In genomic region chr3:14887134-14887666, GRCm38 (mm10) we compare ENCODE assay signal across 8 mouse cellular contexts. TPM values are rescaled to one million over a fixed set of nuclear protein-coding genes. Genes with fewer than 3 reads are reported as not detected.
A peak's percentile ranks its signal among the peaks of the same experiment; 100 is the strongest.
DNase-seq lines count a peak whose midpoint lies in the region; ATAC-seq and TF ChIP-seq lines count a peak whose summit lies in the region.

No protein-coding gene starts in this region.

- TF ChIP-seq RAD21 in MEL (IDR thresholded peaks at IDR 0.05; ENCODE audit: low read depth, low read length): peak; percentile 18; the same call in 1 of the 2 replicates

- no peaks in the 10 kb centered on the region for H3K36me3 ChIP-seq in kidney, embryonic 14.5 days (ENCODE audit: control insufficient read depth, insufficient read depth, low read length)
- H3K36me3 ChIP-seq in MEL (ENCODE audit: control insufficient read depth in 1 of 2, insufficient read depth in 2 of 2, low read length in 2 of 2): peaks cover 3 to 57% of the 10 kb centered on the region in 2 experiments
- no peaks in the 10 kb centered on the region for H3K36me3 ChIP-seq in hindbrain, embryonic 11.5 days (ENCODE audit: control insufficient read depth, insufficient read depth, low read length)
- H3K36me3 ChIP-seq in midbrain, embryonic 12.5 days: no peaks in the 10 kb centered on the region

- no peaks in the 10 kb centered on the region for H3K9me3 ChIP-seq in kidney, embryonic 14.5 days (ENCODE audit: control insufficient read depth, low read length)
- H3K9me3 ChIP-seq in MEL (replicated peaks; ENCODE audit: insufficient read depth, low read length): no peaks in the 10 kb centered on the region
- H3K9me3 ChIP-seq in hindbrain, embryonic 11.5 days (ENCODE audit: control insufficient read depth, low read length): no peaks in the 10 kb centered on the region
- H3K9me3 ChIP-seq in midbrain, embryonic 12.5 days: no peaks in the 10 kb centered on the region

- H3K4me2 ChIP-seq in kidney, embryonic 14.5 days (replicated peaks; ENCODE audit: low read depth, low read length): peak overlapping the region; percentile 72
- H3K4me2 ChIP-seq in hindbrain, embryonic 11.5 days (replicated peaks; ENCODE audit: low read depth, low read length): peak overlapping the region; percentile 86
- peak overlapping the region; percentile 82 for H3K4me2 ChIP-seq in midbrain, embryonic 12.5 days (replicated peaks)

- DNase-seq in kidney, adult 8-10 months: no peak
- DNase-seq in MEL (ENCODE audit: low read depth, low spot score): no peak
- DNase-seq in hindbrain, embryonic 11.5 days (ENCODE audit: low spot score): no peak
- no peak for DNase-seq in frontal cortex, postnatal 14 days (ENCODE audit: low spot score in 2 of 2)
- no peak for DNase-seq in left cerebral cortex, postnatal 4 days
- no peak for DNase-seq in urinary bladder, postnatal 25 days (ENCODE audit: low spot score)

- intact Hi-C loops in left cerebral cortex, postnatal 4 days (cut with DNase I): no loop called here

- H3K27me3 ChIP-seq in kidney, embryonic 14.5 days (ENCODE audit: control insufficient read depth, insufficient read depth, low read length): no peaks in the 10 kb centered on the region
- no peaks in the 10 kb centered on the region for H3K27me3 ChIP-seq in MEL (ENCODE audit: control insufficient read depth in 1 of 2, insufficient read depth in 2 of 2, low read length in 2 of 2)
- peaks cover 4% of the 10 kb centered on the region; the same call in 1 of the 2 replicates for H3K27me3 ChIP-seq in hindbrain, embryonic 11.5 days (ENCODE audit: control insufficient read depth, insufficient read depth, low read length)
- peaks cover 21% of the 10 kb centered on the region for H3K27me3 ChIP-seq in midbrain, embryonic 12.5 days

- H3K79me2 ChIP-seq in MEL (ENCODE audit: control insufficient read depth, insufficient read depth, low read length, poor library complexity): peaks cover 50% of the 10 kb centered on the region

- H3K27ac ChIP-seq in kidney, embryonic 14.5 days (ENCODE audit: low read depth, low read length): no peak overlapping the region
- H3K27ac ChIP-seq in MEL (ENCODE audit: control insufficient read depth, low read depth, low read length): peak overlapping the region; percentile 85
- H3K27ac ChIP-seq in hindbrain, embryonic 11.5 days (ENCODE audit: low read depth, low read length): no peak overlapping the region
- H3K27ac ChIP-seq in midbrain, embryonic 12.5 days (replicated peaks): no peak overlapping the region

- peak overlapping the region; percentile 72 for H3K4me3 ChIP-seq in kidney, embryonic 14.5 days (ENCODE audit: low read length)
- peak overlapping the region; percentile 66 to 90 for H3K4me3 ChIP-seq in MEL (ENCODE audit: control insufficient read depth in 1 of 2, insufficient read depth in 1 of 2, low read depth in 2 of 2, low read length in 2 of 2)
- peak overlapping the region; percentile 81 for H3K4me3 ChIP-seq in hindbrain, embryonic 11.5 days (ENCODE audit: low read depth, low read length)
- peak overlapping the region; percentile 79 for H3K4me3 ChIP-seq in midbrain, embryonic 12.5 days

- WGBS in kidney, embryonic 14.5 days: 39% methylated on average over 11 of the region's 11 CpGs
- 39% methylated on average over 11 of the region's 11 CpGs for WGBS in hindbrain, embryonic 11.5 days
- WGBS in midbrain, embryonic 12.5 days: 40% methylated on average over 11 of the region's 11 CpGs

- TF ChIP-seq POLR2A in MEL (IDR thresholded peaks at IDR 0.05; ENCODE audit: control insufficient read depth in 1 of 2, insufficient read depth in 1 of 2, low read depth in 1 of 2, low read length in 2 of 2, poor library complexity in 1 of 2): no peak

- no peak for ATAC-seq in kidney, embryonic 14.5 days (ENCODE audit: low FRiP score, low TSS enrichment)
- ATAC-seq in hindbrain, embryonic 11.5 days (ENCODE audit: low FRiP score): no peak
- ATAC-seq in midbrain, embryonic 12.5 days (ENCODE audit: low FRiP score, low read depth): no peak

- no peak for TF ChIP-seq EP300 in MEL (IDR thresholded peaks at IDR 0.05; ENCODE audit: low read depth in 1 of 2, low read length in 2 of 2)

- peak overlapping the region; percentile 63; the same call in 1 of the 2 replicates for H3K9ac ChIP-seq in kidney, embryonic 14.5 days (ENCODE audit: low read depth, low read length)
- peak overlapping the region; percentile 96 for H3K9ac ChIP-seq in MEL (ENCODE audit: control insufficient read depth, low read depth, low read length, poor library complexity, severe bottlenecking)
- peak overlapping the region; percentile 73; the same call in 1 of the 2 replicates for H3K9ac ChIP-seq in hindbrain, embryonic 11.5 days (ENCODE audit: low read depth, low read length)
- peak overlapping the region; percentile 77; the same call in 1 of the 2 replicates for H3K9ac ChIP-seq in midbrain, embryonic 12.5 days (replicated peaks)

- 0 out of 2 replicates have a peak, but pooled peaks cover 3% of the 10 kb centered on the region for H3K4me1 ChIP-seq in kidney, embryonic 14.5 days (ENCODE audit: control insufficient read depth, insufficient read depth, low read length)
- peaks cover 23 to 38% of the 10 kb centered on the region in 2 experiments for H3K4me1 ChIP-seq in MEL (ENCODE audit: control insufficient read depth in 1 of 2, insufficient read depth in 2 of 2, low read length in 2 of 2)
- H3K4me1 ChIP-seq in hindbrain, embryonic 11.5 days (replicated peaks; ENCODE audit: control insufficient read depth, insufficient read depth, low read length): no peaks in the 10 kb centered on the region
- no peaks in the 10 kb centered on the region for H3K4me1 ChIP-seq in midbrain, embryonic 12.5 days

- TF ChIP-seq CTCF in MEL (IDR thresholded peaks at IDR 0.05 in 2 of 3, conservative IDR thresholded peaks at IDR 0.05 in 1 of 3; ENCODE audit: control insufficient read depth in 1 of 3, insufficient read depth in 1 of 3, low read depth in 2 of 3, low read length in 3 of 3, poor library complexity in 1 of 3, severe bottlenecking in 1 of 3): peak in 1 of 3 experiments; percentile 18; a peak in 2 of 6 replicates

TF ChIP-seq in MEL, 35 proteins besides CTCF, POLR2A, EP300 and RAD21:
- TF ChIP-seq ELF1 (IDR thresholded peaks at IDR 0.05; ENCODE audit: low read depth, low read length): no peak
- peak; percentile 71 for TF ChIP-seq MXI1 (IDR thresholded peaks at IDR 0.05; ENCODE audit: low read depth, low read length)
- TF ChIP-seq MAX (IDR thresholded peaks at IDR 0.05; ENCODE audit: low read length): 0 out of 2 replicates have a peak, but pooled peaks have one; percentile 37
- peak; percentile 84 for TF ChIP-seq ZKSCAN1 (IDR thresholded peaks at IDR 0.05; ENCODE audit: low read depth, low read length)
- TF ChIP-seq E2F4 (IDR thresholded peaks at IDR 0.05; ENCODE audit: borderline replicate concordance, low read depth, low read length): no peak
- TF ChIP-seq SMC3 (IDR thresholded peaks at IDR 0.05; ENCODE audit: low read depth, low read length): peak; percentile 17; the same call in 1 of the 2 replicates
- TF ChIP-seq HCFC1 (IDR thresholded peaks at IDR 0.05; ENCODE audit: low read depth, low read length): 0 out of 2 replicates have a peak, but pooled peaks have one; percentile 9
- TF ChIP-seq TCF12 (IDR thresholded peaks at IDR 0.05; ENCODE audit: low read depth, low read length): no peak
- TF ChIP-seq SIN3A (IDR thresholded peaks at IDR 0.05; ENCODE audit: low read length): peak; percentile 21; the same call in 1 of the 2 replicates
- TF ChIP-seq MYC (IDR thresholded peaks at IDR 0.05; ENCODE audit: low read depth, low read length): peak; percentile 61; the same call in 1 of the 2 replicates

RNA-seq across cellular contexts. Expression of gene Car2, which starts 1.1 kb away (rescaled TPM):
- 31.0 and 38.2 TPM in 2 replicates for polyA plus RNA-seq in kidney, embryonic 14.5 days (2014; fragmentation: Nextera tagmentation; extraction: Ambion mirVana)
- total RNA-seq in MEL (2012; rRNA removed): 235 and 397 TPM in 2 replicates
- polyA plus RNA-seq in MEL (2012; ENCODE audit: insufficient read depth in 1 of 2, insufficient read length in 2 of 2, low read depth in 1 of 2, low replicate concordance in 2 of 2, missing spikeins in 1 of 2): 100 to 1,000 TPM; 109 to 369 TPM
- polyA plus RNA-seq in hindbrain, embryonic 11.5 days (2014; fragmentation: Nextera tagmentation; extraction: Ambion mirVana): 105 and 108 TPM in 2 replicates
- polyA plus RNA-seq in midbrain, embryonic 12.5 days (2016; fragmentation: Nextera tagmentation; extraction: Ambion mirVana): 53.2 and 57.9 TPM in 2 replicates
- total RNA-seq in left cerebral cortex, postnatal 4 days (2021): 10 to 100 TPM; 19.7 to 22.2 TPM

RNA-seq across cellular contexts. Expression of gene Car3, which starts 23.9 kb away (rescaled TPM):
- polyA plus RNA-seq in kidney, embryonic 14.5 days (2014; fragmentation: Nextera tagmentation; extraction: Ambion mirVana): 26.7 and 26.8 TPM in 2 replicates
- total RNA-seq in MEL (2012; rRNA removed): 1.7 and 1.8 TPM in 2 replicates
- 1 to 10 TPM in 1 of 2 experiments, not detected in 1; 4.9 TPM for polyA plus RNA-seq in MEL (2012; ENCODE audit: insufficient read depth in 1 of 2, insufficient read length in 2 of 2, low read depth in 1 of 2, low replicate concordance in 2 of 2, missing spikeins in 1 of 2)
- 5.1 and 5.2 TPM in 2 replicates for polyA plus RNA-seq in hindbrain, embryonic 11.5 days (2014; fragmentation: Nextera tagmentation; extraction: Ambion mirVana)
- 2.0 and 3.5 TPM in 2 replicates for polyA plus RNA-seq in midbrain, embryonic 12.5 days (2016; fragmentation: Nextera tagmentation; extraction: Ambion mirVana)
- total RNA-seq in left cerebral cortex, postnatal 4 days (2021): 1 to 10 TPM; 1.6 to 2.2 TPM
